Mouse (Mus musculus) retina, embryonic 14.5 days (tissue): Measurements from ENCODE around the gene Ly6g6e.
"Not testable (repeated sequence)": the region's sequence is repeated elsewhere in the genome, so short reads cannot be mapped to it uniquely, and the experiment has no call there.

ENCODE experiments used
- DNase-seq: peaks from one replicate; pipeline ENCODE4 v3.0.0-alpha.2; 2015; ENCODE audit warnings: low spot score

Gene Ly6g6e

DNA sequence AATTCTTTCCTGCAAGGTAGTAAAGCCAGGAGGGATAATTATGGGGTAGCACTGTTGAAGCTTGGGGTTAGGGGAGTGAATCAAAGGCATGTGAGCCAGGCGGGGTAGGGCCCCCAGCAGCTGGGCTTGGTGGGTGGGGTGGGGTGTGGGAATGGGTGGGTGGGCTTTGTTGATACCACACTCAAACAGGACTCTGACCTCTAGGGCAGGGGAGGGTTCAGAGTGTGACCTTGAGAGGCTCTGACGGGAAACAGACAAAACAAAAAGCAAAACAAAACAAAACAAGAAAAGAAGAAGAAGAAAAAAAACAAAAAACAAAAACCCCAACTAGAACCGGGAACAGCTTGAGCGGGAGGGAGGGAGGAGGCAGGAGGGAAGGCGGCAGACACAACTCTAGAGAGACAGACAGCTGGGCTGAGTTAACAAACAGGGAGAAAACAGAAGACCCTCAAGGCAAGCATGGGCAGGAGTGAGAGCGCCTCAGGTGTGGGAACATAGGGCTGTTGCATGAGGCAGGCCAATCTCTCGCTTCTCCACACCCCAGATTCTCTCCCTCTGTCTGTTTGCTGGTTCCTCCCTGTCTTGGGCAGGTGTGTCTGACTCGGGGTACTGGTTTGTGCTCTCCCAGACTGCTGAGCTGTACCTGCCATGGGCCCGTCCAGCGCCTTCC is at the start of gene Ly6g6e:
Gene Ly6g6e (plus strand): TSS at position 396 of the 670 bp plus-strand sequence.
- no peak for DNase-seq

DNA sequence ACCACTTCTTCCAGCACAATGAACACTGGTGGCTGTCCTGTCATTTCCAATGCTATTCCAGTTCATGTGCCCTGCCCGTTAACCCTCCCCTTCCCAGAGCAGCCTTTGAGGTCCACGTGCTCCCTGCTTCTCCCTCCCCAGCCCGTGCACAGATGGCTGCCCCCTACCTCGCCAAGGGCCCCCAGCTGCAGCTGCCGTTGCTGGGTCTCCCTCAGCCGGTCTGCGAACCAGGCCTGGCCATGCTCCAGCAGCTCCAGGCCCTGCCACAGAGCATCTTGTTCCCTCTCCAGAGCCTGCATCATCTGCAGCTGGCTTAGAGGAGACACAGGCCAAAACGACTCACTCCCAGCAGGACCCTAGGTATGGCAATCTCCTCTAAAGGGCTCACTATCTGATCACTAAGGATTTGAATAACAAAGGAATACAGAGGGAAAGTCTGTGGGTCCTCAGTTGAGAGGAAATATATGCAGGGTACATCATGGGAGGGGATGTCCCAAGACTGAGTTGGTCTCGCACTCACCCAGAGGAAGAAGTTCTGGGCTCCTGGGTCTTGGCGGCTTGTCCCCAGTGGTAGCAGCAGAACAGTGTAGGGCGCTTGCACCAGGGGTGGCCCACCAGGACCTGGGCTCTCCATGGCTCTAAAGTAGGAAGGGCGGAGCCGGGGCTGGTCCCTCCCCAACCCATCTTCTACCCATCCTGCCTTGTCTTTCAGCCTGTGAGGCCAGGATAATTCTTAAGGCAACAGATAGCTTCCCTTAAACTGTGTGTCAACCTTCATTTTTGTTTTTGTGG is 49.2 kb upstream of the Ly6g6e start, which contains the start of gene Sapcd1:
Gene Sapcd1 (minus strand): TSS at position 740 of the 792 bp plus-strand sequence.
- DNase-seq, result peak; percentile 83

DNA sequence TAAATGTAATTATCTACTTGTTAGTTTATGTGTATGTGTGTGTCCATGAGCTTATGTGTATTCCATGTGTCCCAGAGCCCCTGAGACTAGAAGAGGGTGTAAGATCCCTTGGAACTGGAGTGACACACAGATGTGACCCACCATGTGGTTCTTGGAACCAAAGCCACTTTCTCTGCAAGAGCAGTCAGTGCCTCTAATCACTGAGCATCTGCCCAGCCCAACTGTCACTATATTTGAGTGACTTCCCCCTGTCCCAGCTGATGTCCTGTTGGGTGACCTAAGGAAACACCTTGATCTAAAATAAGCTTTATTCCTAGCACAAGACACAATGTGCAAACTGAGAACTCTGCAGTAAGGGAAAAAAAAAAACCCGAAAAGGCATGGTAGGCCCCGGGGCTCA is 48.4 kb upstream of the Ly6g6e start:
- no peak for DNase-seq

DNA sequence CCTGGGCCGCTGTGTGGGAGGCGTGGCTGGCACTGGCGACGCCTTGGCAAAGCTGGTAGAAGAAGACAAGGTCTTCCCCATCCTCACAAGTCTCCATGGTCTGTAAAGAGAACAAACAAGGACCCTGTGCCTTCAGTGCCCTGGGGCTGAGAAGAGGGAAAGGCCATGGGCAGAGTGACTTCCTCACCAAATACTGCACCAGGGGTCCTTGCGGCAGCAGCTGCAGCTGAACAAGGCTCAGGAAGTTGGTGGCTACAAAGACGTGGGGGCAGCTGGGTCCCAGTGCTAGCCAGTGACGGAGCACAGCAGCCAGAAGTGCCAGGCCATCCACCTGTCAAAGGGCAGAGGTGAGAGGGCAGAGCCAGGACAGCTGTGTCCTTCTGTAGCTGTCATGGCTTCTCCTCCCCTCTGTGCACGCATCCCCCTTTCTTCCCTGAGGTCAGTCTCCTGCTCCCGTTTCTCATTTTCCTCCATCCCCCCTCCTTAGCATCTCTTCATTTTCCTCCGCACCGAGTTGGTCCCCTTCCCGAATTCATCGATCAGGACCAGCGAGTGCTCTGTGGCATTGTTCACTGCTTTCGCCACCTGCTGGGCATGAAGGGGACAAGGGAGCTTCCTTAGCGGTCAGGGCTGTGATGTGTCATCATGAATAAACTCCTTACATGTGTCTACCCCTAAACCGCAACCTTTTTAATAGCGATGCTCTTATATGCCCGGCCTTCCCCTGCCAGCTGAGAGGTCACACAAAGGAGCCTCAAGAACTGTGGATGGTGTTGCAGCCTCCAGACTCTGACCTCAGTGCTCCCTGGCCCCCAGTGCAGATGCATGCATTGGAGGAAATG is 46.8 kb upstream of the Ly6g6e start:
- peak; percentile 67 for DNase-seq

DNA sequence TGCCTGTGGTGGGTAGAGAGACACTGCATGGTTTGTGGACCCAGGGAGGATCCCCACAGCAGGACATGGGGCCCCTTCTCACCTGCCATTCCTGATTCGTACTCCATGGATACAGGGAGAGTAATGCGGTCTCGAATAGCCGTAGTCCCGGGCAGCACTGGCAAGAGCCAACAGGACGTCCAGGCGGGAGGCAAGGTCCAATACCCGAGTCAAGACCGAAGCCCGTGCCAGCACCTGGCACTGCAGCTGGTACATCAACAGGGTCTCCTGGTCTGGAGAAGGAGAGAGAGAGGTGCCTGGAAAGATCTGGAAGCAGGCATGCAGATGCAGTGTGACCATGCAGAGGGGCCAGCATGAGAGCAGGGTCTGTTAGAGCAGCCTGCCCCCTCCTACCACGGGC is 45.4 kb upstream of the Ly6g6e start:
- DNase-seq, result no peak

DNA sequence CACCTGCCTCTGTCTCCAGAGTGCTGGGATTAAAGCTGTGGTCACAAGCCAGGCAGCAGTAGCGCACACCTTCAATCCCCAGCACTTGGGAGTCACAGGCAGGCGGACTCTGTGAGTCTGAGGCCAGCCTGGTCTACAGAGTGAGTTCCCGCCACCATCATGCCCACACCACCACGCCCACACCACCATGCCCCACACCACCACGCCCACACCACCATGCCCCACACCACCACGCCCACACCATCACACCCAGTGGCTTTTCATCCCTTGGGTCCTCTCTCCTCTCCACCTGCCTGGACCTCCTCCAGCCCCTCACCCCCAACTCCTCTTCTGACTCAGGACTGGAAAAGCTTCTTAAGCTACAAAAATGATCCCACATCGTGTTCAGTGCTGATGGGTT is 44.8 kb upstream of the Ly6g6e start:
- DNase-seq, result no peak

DNA sequence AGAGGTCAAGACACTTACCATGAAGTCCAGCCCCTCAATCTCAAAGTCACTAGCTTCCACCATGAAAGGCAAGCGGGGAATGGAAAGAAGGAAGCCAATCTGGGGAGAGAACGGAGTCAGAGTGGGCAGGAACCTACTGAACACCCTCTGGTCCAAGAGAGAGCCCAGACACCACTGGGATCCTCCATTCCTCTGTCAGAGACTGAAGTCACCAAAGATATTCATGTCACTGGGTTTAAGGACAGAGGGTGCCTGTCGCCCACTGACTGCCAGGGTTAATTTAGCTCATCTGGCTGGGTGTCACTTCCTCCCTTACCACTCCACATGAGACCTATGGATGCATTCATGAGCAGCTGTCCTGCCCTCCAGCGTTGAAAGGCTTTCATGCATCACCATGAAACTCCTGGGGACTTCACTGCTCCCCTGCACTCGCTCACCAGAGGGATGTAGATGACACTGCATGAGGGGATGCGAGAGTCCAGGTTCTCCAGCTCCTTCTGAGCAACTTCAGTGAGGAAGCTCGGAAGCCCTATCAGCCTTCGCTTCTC is 44.3 kb upstream of the Ly6g6e start:
- DNase-seq, result no peak

DNA sequence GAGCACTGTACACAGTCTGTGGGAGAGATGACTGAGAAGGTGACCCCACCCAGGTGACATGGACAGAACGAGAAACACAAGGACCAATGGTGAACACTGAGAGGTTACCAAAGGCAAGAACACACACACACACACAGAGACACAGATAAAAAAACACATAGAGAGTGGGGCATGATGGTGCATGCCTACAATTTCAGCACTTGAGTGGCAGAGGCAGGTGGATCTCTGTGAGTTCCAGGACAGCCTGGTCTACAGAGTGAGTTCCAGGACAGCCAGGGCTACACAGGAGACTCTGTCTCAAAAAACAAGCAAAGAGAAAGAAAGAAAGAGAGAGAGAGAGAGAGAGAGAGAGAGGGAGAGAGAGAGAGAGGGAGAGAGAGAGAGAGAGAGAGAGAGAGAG is 43.0 kb upstream of the Ly6g6e start:
- DNase-seq, result not testable (repeated sequence)

DNA sequence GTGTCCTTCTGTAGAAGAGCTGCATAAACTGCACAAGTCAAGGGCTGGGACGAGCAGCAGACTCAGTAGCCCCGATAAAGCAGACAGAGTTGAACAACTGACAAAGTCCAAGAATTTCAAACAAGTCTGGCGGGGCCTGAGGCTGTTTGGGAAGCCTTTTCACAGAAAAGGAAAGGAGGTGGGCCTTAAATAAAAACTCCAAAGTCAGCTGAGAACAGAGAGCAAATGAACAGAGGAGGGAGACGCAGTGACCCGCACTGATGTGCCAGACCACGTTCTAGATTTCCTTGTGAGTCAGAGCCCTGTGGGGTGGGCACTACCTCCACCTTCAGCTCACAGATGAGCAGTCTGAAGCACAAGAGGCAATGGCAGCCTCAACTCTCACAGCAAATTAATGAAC is 41.8 kb upstream of the Ly6g6e start:
- DNase-seq, result no peak

DNA sequence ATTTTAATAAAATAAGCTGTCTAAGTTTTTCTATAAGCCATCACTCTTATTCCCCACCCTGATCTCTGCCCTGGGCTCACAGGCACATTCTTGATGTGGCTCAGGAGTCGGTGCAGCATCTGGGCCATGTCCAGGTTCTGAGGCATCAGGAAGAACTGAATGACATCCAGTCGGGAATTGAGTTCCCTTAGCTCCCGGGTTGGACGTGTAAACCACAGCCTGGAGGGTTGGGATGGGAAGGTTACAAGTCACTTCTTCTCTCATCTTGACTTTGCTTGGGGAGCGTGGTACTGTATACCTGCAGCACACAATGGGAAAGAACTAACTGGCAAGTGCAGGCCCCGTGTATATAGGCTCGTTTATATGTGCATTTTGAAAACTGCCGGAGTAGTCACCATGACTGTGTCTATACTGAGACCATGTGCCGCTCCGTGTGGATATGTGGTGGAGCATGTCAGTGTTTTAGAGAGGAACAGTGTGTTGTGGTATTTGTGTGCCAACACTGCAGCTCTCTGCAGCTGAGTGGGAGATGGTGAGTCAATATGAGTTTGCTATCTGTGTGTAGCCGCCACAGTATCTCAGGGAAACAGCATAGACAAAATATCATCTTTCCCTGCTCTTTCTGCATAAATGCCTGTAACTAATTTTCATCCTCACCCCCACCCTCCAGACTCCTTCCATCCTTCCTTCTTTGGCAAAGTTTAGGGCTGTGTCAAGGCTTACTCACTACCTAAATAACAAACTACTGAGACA is 37.4 kb upstream of the Ly6g6e start:
- no peak for DNase-seq

DNA sequence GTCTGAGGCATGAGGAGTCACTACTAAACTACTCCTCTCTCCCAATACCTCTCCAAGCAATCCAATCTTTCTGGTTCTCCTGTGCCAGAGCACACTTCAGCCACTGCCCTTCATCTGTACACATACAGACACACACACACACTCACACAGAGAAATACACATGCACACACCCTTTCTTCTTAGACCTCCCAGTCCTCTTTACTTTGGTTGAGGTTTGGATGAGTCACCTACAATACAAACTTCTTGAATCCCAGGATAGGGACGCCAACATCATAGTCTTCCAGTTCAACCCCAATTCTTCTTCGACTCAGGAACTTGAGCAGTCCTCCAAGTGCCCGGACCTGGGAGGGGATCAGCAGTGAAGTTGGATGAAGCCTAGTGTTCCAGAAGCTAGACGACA is 32.9 kb upstream of the Ly6g6e start:
- DNase-seq, result no peak

DNA sequence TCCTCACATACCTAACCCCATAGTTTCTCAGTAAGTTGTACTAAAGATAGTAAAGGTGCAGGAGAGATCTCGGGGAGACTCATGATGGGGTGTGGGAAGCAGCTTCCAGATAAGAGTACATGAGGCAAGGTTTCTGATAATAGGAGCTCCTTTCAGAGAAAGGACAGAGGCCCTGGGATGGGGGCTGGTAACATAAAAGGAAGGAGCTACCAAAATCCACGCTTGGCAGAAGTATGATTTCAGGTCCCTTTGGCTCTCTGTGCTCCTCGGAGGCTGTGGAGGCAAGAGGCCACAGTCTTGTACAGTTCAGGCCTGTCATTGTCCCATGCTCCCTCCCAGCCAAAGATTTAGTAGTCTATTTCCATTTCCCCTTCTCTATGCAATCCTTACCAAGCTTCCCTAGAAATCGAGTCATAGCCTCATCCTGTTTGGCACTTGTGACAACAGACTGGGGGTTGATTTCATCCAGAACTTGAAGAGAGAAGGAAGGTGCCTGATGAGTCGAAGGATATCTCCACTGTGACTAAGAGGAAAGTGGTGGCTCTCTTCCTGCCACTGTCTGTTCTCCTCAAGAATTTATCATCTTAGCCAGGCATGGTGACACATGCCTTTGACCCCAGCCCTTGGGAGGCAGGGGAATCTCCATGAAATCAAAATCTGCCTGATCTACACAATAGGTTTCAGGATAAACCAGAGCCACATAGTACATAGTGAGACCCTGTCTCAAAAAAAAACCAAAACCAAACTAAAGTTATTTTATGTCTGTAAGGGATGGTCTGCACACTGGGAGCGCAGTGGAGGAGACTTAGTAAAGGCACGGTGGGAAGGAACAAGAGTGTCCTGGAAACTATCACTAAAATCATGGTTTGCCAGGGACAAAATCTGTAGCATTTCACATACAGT is 31.5 kb upstream of the Ly6g6e start:
- DNase-seq, result no peak

DNA sequence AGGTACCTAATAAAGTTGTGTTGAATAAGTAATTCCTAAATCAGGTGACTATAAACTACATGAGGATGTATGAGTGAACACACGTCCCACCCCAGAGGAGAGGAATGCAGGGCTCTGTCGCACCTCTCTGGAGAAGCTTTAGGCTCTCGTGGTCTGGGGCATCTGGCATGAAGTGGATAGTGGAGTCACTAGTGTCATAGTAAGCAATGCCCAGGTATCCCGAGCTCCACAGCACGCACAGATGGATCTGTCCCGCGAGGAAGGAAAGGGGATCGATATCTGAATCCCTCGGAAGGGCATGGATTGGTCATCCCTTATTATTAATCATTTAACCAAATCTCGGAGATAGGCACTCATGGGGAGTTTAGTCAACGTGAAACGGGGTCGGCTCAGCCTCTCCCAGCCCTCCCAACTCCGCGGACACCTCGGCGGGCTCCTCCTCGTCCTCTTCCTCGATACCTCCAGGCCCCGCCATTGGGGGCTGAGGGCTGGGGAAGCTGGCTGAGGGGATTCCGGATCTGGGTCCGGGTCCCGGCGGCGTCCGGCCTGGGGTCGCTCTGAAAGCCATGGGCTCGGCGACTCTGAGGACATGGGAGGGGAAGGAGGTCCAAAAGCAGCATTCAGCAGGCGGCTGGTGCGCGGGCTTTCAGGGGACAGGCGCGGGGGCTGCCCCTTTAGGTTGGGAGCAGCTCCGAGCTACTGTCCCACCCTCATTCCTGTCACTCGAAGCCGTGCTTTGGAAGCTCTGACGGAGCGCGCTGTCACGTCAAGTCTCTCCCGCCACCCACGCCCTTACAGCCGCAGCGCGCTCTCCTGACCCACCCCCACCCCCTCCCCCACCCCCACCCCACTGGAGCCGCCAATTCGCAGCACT is 30.7 kb upstream of the Ly6g6e start:
- peak; percentile 9 for DNase-seq

DNA sequence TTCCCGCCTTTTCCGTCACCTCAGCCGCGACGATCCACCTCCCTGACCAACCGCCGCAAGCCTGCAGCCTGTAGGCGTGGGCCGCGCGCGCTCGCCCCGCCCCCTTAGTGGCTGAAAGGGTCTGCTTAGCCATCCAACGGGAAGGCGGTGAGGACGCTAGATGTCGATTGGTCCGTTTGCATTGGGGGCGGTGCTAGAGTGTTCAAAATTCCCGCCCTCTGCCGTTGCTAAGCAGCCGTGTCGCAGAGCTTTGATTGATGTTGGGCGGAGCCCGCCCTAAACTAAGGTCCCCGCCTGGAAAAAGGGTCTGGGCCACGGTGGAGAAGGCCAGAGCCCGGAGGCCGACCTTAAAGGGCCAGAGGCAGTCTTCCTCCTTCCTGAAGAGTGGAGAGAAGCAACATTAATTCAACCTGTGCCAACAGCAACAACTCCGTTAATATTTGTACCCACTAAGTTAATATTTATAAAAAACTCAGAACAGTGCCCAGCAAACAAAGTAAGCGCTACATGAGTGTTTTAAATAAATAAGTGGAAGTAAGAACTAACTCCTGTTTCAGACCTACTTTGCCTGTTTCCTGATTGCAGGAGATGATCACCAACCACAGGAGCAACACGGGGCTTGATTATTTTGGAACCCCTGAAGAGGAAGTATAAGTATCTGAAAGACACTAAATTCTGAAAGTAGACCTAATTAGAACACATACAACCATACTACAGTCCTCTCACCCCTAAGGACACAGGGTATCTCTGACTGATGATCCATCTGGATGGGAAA is 29.8 kb upstream of the Ly6g6e start, which contains the start of gene Msh5:
Gene Msh5 (minus strand): TSS at position 65 of the 775 bp plus-strand sequence.
- DNase-seq, result peak; percentile 100

DNA sequence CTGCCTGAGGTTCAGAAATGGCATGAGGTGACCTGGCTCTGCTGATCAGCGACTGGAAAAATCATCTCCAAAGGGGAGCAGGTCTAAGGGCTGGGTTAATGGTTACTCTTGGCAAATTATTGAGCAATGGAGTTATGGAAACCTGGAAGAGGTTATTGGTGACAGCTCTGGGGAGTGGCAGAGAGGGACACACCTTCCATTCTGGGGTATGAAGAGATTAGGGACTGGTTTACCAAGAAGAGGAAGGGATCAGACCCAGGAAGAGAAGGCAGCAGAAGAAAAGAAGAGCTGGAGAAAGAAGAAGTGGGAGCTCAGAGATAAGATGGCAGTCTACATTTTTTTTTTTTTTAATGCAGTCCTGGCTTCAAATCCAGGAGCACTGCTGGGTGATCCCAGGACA is 29.0 kb upstream of the Ly6g6e start:
- DNase-seq, result no peak

DNA sequence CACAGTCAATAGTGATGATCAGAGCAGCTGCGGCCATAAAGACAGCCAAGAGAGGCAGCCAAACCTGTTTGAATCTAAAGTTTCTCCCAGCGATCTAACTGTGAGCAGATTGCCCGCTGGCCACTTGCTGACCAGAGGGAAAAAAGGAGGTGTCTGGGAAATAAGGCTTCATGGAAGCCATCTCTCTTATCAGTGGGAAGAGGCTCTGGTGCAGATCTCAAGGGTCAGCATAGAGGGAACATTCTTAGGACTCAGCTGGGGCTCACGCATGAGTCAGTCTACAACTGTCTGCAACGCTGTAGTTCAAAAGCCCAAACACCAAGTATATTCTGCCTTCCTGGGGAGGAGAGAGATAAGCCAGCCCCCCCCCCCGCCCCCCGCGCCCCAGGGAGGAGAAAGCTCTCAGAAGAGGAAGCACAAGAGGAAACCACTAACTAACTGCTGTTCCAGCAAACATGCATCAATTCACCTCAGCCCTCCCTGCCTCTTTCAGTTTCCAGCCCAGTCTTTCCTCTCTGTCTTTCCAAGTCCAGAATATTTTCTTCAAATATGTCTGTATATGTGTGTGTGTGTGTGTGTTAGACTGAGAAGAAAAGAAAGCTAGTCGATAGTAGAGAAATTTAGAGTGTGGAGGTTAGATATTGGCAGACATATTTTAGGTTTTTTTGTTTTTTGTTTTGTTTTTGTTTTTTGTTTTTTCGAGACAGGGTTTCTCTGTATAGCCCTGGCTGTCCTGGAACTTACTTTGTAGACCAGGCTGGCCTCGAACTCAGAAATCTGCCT is 28.4 kb upstream of the Ly6g6e start:
- DNase-seq, result no peak

DNA sequence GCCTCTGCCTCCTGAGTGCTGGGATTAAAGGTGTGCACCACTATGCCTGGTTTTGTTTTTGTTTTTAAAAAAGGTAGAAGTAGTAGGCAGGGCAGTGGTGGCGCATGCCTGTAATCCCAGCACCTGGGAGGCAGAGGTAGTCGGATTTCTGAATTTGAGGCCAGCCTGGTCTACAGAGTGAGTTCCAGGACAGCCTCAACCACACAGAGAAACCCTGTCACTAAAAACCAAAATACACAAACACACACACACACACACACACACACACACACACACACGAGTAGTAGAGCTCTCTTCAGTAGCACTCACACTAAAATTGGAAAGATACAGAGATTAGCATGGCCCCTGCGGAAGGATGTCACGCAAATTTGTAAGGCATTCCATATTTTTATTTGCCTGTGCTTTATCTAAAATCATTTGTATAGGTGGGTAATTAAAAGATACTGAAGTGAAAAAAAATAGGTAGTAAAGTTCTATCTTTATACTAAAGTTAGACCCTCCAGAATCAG is 27.7 kb upstream of the Ly6g6e start:
- no peak for DNase-seq
